Mouse (Mus musculus) heart, postnatal 4 days (tissue): ENCODE data around the gene Arhgef25. TPM values are rescaled to one million over a fixed set of nuclear protein-coding genes. Genes with fewer than 3 reads are reported as not detected.

ENCODE experiments used
- DNase-seq: peaks from one replicate; pipeline ENCODE4 v3.0.0; 2021
- total RNA-seq, 2 experiments: library from RNA; stranded (reverse); gene quantifications; 2 replicates each; pipeline ENCODE4 v1.2.3; 2021

Arhgef25 gene
- 10 to 100 TPM; 19.9 to 21.0 TPM for total RNA-seq

GRCm38 (mm10) chr10:127189651-127190381, at the start of gene Arhgef25:
Arhgef25 (minus strand) TSS chr10:127190083.
- peak; percentile 67 for DNase-seq

GRCm38 (mm10) chr10:127238241-127238824, 48.5 kb upstream of the Arhgef25 start:
- DNase-seq: no peak

GRCm38 (mm10) chr10:127236541-127236940, 46.7 kb upstream of the Arhgef25 start:
- no peak for DNase-seq

- DNase-seq: no peak
Measured at GRCm38 (mm10) chr10:127233141-127233540, 43.3 kb upstream of the Arhgef25 start.

- DNase-seq: no peak
Measured at GRCm38 (mm10) chr10:127231741-127232140, 41.9 kb upstream of the Arhgef25 start.

- DNase-seq: no peak
Measured at GRCm38 (mm10) chr10:127230693-127231092, 40.8 kb upstream of the Arhgef25 start.

GRCm38 (mm10) chr10:127228897-127229296, 39.0 kb upstream of the Arhgef25 start:
- peak; percentile 49 for DNase-seq

GRCm38 (mm10) chr10:127227163-127227562, 37.3 kb upstream of the Arhgef25 start:
- no peak for DNase-seq

GRCm38 (mm10) chr10:127226318-127226895, 36.5 kb upstream of the Arhgef25 start:
- peak; percentile 26 for DNase-seq

GRCm38 (mm10) chr10:127225732-127226131, 35.8 kb upstream of the Arhgef25 start:
- no peak for DNase-seq

- no peak for DNase-seq
Measured at GRCm38 (mm10) chr10:127225213-127225612, 35.3 kb upstream of the Arhgef25 start.

- DNase-seq: no peak
Measured at GRCm38 (mm10) chr10:127218339-127218738, 28.5 kb upstream of the Arhgef25 start.

GRCm38 (mm10) chr10:127217177-127217576, 27.3 kb upstream of the Arhgef25 start:
- no peak for DNase-seq

- no peak for DNase-seq
Measured at GRCm38 (mm10) chr10:127216456-127216855, 26.6 kb upstream of the Arhgef25 start.

GRCm38 (mm10) chr10:127214422-127214803, 24.5 kb upstream of the Arhgef25 start:
- DNase-seq: no peak

GRCm38 (mm10) chr10:127213704-127214421, 24.0 kb upstream of the Arhgef25 start:
- no peak for DNase-seq

- DNase-seq: no peak
Measured at GRCm38 (mm10) chr10:127213272-127213671, 23.4 kb upstream of the Arhgef25 start.

- peak; percentile 89 for DNase-seq
Measured at GRCm38 (mm10) chr10:127211414-127211854, 21.6 kb upstream of the Arhgef25 start, which contains the start of gene Pip4k2c. Pip4k2c (minus strand) TSS chr10:127211585.

GRCm38 (mm10) chr10:127210961-127211405, 21.1 kb upstream of the Arhgef25 start:
- peak; percentile 39 for DNase-seq

- DNase-seq: no peak
Measured at GRCm38 (mm10) chr10:127209928-127210570, 20.2 kb upstream of the Arhgef25 start.

GRCm38 (mm10) chr10:127208921-127209320, 19.0 kb upstream of the Arhgef25 start:
- DNase-seq: no peak

- no peak for DNase-seq
Measured at GRCm38 (mm10) chr10:127205373-127205772, 15.5 kb upstream of the Arhgef25 start.
